Mouse (Mus musculus): Measurements from ENCODE around the gene Cxcl1. TPM values are rescaled to one million over a fixed set of nuclear protein-coding genes. Genes with fewer than 3 reads are reported as not detected.

Cxcl1 gene
- total and polyA plus RNA-seq, 2 experiments from 2014 or later, result 0.56 TPM; not detected in 1

GRCm38 (mm10) chr5:90930546-90930945, 39.5 kb downstream of the Cxcl1 start:
- H3K4me3 ChIP-seq (ENCODE audit: low read length), result peak overlapping the region; percentile 71
- peak overlapping the region; percentile 98 for H3K27ac ChIP-seq
- ATAC-seq, result peak; percentile 16; the same call in 1 of the 2 replicates
- H3K27me3 ChIP-seq (ENCODE audit: insufficient read depth, low read length), result no peaks in the 10 kb centered on the region
- peak; percentile 9 for DNase-seq (ENCODE audit: low spot score)
- no peaks in the 10 kb centered on the region for H3K36me3 ChIP-seq (ENCODE audit: insufficient read depth, low read length)
- no peaks in the 10 kb centered on the region for H3K9me3 ChIP-seq (ENCODE audit: low read length)
- H3K4me1 ChIP-seq (ENCODE audit: insufficient read depth, low read length), result peaks cover 9% of the 10 kb centered on the region; the same call in 1 of the 2 replicates
- peak overlapping the region; percentile 98 for H3K9ac ChIP-seq (replicated peaks; ENCODE audit: low read length)
- TF ChIP-seq CTCF (IDR thresholded peaks at IDR 0.05; ENCODE audit: low read depth), result no peak
- WGBS, result 48% methylated on average over 2 of the region's 2 CpGs
- peak overlapping the region; percentile 75 for H3K4me2 ChIP-seq (ENCODE audit: low read depth, low read length)

- DNase-seq (ENCODE audit: low spot score) (peak; percentile 92), ATAC-seq (peak; percentile 97)
- H3K4me2 ChIP-seq (ENCODE audit: low read depth, low read length), result peak within 1 kb of the TSS; percentile 75
These were observed 40.2 kb downstream of the Cxcl1 start, which contains the start of gene Mthfd2l for GRCm38 (mm10) chr5:90930971-90931851. Gene Mthfd2l, plus strand, starts transcription at chr5:90931117.

DNA sequence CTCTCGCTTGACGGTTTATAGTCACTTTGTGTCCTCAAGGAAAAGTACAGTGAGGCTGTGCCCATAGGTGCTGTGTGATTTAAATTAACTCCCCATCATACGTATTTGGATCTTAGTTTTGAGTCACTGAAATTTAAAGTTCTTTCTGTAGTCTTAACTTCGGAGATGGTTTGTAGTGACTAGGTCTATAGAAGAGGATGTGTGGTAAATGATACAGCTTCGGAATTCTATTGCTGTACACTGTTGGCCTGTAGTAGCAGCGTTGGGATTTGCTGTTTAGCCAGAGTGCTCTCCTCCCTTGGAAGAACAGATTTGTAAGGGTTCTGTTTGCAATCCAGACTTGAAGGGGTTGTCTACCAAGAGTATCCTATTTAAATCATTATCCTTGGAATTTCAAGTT, 40.9 kb downstream of the Cxcl1 start:
- Histone ChIP-seq H3K4me2 (ENCODE audit: low read depth, low read length) (peak overlapping the region; percentile 75), H3K27me3 (ENCODE audit: insufficient read depth, low read length) (no peaks in the 10 kb centered on the region), H3K27ac (peak overlapping the region; percentile 98), H3K4me3 (ENCODE audit: low read length) (peak overlapping the region; percentile 71), H3K9me3 (ENCODE audit: low read length) (no peaks in the 10 kb centered on the region), H3K4me1 (ENCODE audit: insufficient read depth, low read length) (peaks cover 9% of the 10 kb centered on the region; the same call in 1 of the 2 replicates), H3K9ac (replicated peaks; ENCODE audit: low read length) (peak overlapping the region; percentile 98), H3K36me3 (ENCODE audit: insufficient read depth, low read length) (no peaks in the 10 kb centered on the region)
- no peak for TF ChIP-seq CTCF (IDR thresholded peaks at IDR 0.05; ENCODE audit: low read depth)
- whole genome bisulfite sequencing, result 3% methylated on average over 6 of the region's 6 CpGs
- peak; percentile 49 for DNase-seq (ENCODE audit: low spot score)
- peak; percentile 22; the same call in 1 of the 2 replicates for ATAC-seq

More at GRCm38 (mm10) chr5:90930971-90931851, 40.2 kb downstream of the Cxcl1 start, which contains the start of gene Mthfd2l:
- TF ChIP-seq CTCF (IDR thresholded peaks at IDR 0.05; ENCODE audit: low read depth), result peak; percentile 60
- H3K4me1 ChIP-seq (ENCODE audit: insufficient read depth, low read length), result peaks cover 9% of the 10 kb centered on the region; the same call in 1 of the 2 replicates
- peak within 1 kb of the TSS; percentile 98 for H3K9ac ChIP-seq (replicated peaks; ENCODE audit: low read length)
- H3K27me3 ChIP-seq (ENCODE audit: insufficient read depth, low read length), result no peaks in the 10 kb centered on the region
- H3K27ac ChIP-seq, result peak within 1 kb of the TSS; percentile 98
- H3K9me3 ChIP-seq (ENCODE audit: low read length), result no peaks in the 10 kb centered on the region
- H3K4me3 ChIP-seq (ENCODE audit: low read length), result peak within 1 kb of the TSS; percentile 71
- no peaks in the 10 kb centered on the region for H3K36me3 ChIP-seq (ENCODE audit: insufficient read depth, low read length)
- under 1% methylated on average over 78 of the region's 79 CpGs for WGBS

GRCm38 (mm10) chr5:90936706-90937105, 45.7 kb downstream of the Cxcl1 start:
- WGBS, result 80% methylated on average over 2 of the region's 2 CpGs
- no peaks in the 10 kb centered on the region for H3K9me3 ChIP-seq (ENCODE audit: low read length)
- DNase-seq (ENCODE audit: low spot score), result no peak
- no peak overlapping the region for H3K4me2 ChIP-seq (ENCODE audit: low read depth, low read length)
- no peaks in the 10 kb centered on the region for H3K36me3 ChIP-seq (ENCODE audit: insufficient read depth, low read length)
- H3K4me3 ChIP-seq (ENCODE audit: low read length), result no peak overlapping the region
- ATAC-seq, result no peak
- no peak overlapping the region for H3K9ac ChIP-seq (replicated peaks; ENCODE audit: low read length)
- TF ChIP-seq CTCF (IDR thresholded peaks at IDR 0.05; ENCODE audit: low read depth), result no peak
- H3K4me1 ChIP-seq (ENCODE audit: insufficient read depth, low read length), result peaks cover 9% of the 10 kb centered on the region; the same call in 1 of the 2 replicates
- no peak overlapping the region for H3K27ac ChIP-seq
- H3K27me3 ChIP-seq (ENCODE audit: insufficient read depth, low read length), result no peaks in the 10 kb centered on the region

Other genes with a start within 250 kb of the Cxcl1 start
- gene Cxcl5, start 131.9 kb upstream of the Cxcl1 start, total RNA-seq (2014; rRNA removed), result not detected in 2 replicates
- gene Cxcl5, start 131.9 kb upstream of the Cxcl1 start, polyA plus RNA-seq (2015; fragmentation: Nextera tagmentation; extraction: Ambion mirVana), result 0.28 and 0.55 TPM in 2 replicates
- 0.37 and 1.5 TPM in 2 replicates for gene Ppbp, start 122.7 kb upstream of the Cxcl1 start, total RNA-seq (2014; rRNA removed)
- 0.49 and 0.61 TPM in 2 replicates for gene Ppbp, start 122.7 kb upstream of the Cxcl1 start, polyA plus RNA-seq (2015; fragmentation: Nextera tagmentation; extraction: Ambion mirVana)
- 20.3 and 32.5 TPM in 2 replicates for gene Pf4, start 118.8 kb upstream of the Cxcl1 start, total RNA-seq (2014; rRNA removed)
- gene Pf4, start 118.8 kb upstream of the Cxcl1 start, polyA plus RNA-seq (2015; fragmentation: Nextera tagmentation; extraction: Ambion mirVana), result 59.5 and 75.7 TPM in 2 replicates
- gene Cxcl3, start 105.1 kb upstream of the Cxcl1 start, total RNA-seq (2014; rRNA removed), result not detected in 2 replicates
- gene Cxcl3, start 105.1 kb upstream of the Cxcl1 start, polyA plus RNA-seq (2015; fragmentation: Nextera tagmentation; extraction: Ambion mirVana), result 0.24 and 0.29 TPM in 2 replicates
- not detected in 2 replicates for gene Cxcl15, start 96.7 kb upstream of the Cxcl1 start, total RNA-seq (2014; rRNA removed)
- not detected in 2 replicates for gene Cxcl15, start 96.7 kb upstream of the Cxcl1 start, polyA plus RNA-seq (2015; fragmentation: Nextera tagmentation; extraction: Ambion mirVana)
- gene Cxcl2, start 12.6 kb downstream of the Cxcl1 start, total RNA-seq (2014; rRNA removed), result not detected in 2 replicates
- 0.14 TPM in 1 of 2 replicates, not detected in the other for gene Cxcl2, start 12.6 kb downstream of the Cxcl1 start, polyA plus RNA-seq (2015; fragmentation: Nextera tagmentation; extraction: Ambion mirVana)
- gene Mthfd2l, start 39.9 kb downstream of the Cxcl1 start, total RNA-seq (2014; rRNA removed), result 84.7 and 97.5 TPM in 2 replicates
- gene Mthfd2l, start 39.9 kb downstream of the Cxcl1 start, polyA plus RNA-seq (2015; fragmentation: Nextera tagmentation; extraction: Ambion mirVana), result 58.8 and 62.7 TPM in 2 replicates
- 0.18 and 0.37 TPM in 2 replicates for gene Epgn, start 136.2 kb downstream of the Cxcl1 start, total RNA-seq (2014; rRNA removed)
- not detected in 2 replicates for gene Epgn, start 136.2 kb downstream of the Cxcl1 start, polyA plus RNA-seq (2015; fragmentation: Nextera tagmentation; extraction: Ambion mirVana)
- not detected in 2 replicates for gene Ereg, start 183.4 kb downstream of the Cxcl1 start, total RNA-seq (2014; rRNA removed)
- not detected in 2 replicates for gene Ereg, start 183.4 kb downstream of the Cxcl1 start, polyA plus RNA-seq (2015; fragmentation: Nextera tagmentation; extraction: Ambion mirVana)
- gene Areg, start 248.4 kb downstream of the Cxcl1 start, total RNA-seq (2014; rRNA removed), result 1.6 TPM in 1 of 2 replicates, not detected in the other
- 0.77 and 0.94 TPM in 2 replicates for gene Areg, start 248.4 kb downstream of the Cxcl1 start, polyA plus RNA-seq (2015; fragmentation: Nextera tagmentation; extraction: Ambion mirVana)